Mouse (Mus musculus) neutrophil, adult 5-6 weeks (primary cell): ENCODE results near the gene Gm10300. TPM values are rescaled to one million over a fixed set of nuclear protein-coding genes. Genes with fewer than 3 reads are reported as not detected.

Experiments
- ATAC-seq: fragments of 151-379, 151-347 bp; 2 replicates; pipeline ENCODE4 v1.8.0; 2017; ENCODE audit warnings: mild to moderate bottlenecking, moderate TSS enrichment; ENCODE audit not compliant: insufficient number of reproducible peaks, poor library complexity, low FRiP score, severe bottlenecking; ENCODE audit errors: extremely low read depth
- total RNA-seq: library from RNA; stranded (forward); fragments of 200-1000 nt; gene quantifications from 2 replicates; pipeline ENCODE4 v1.2.3, GENCODE M21; 2017

Gm10300 gene
- 0.49 and 0.70 TPM in 2 replicates for total RNA-seq

DNA sequence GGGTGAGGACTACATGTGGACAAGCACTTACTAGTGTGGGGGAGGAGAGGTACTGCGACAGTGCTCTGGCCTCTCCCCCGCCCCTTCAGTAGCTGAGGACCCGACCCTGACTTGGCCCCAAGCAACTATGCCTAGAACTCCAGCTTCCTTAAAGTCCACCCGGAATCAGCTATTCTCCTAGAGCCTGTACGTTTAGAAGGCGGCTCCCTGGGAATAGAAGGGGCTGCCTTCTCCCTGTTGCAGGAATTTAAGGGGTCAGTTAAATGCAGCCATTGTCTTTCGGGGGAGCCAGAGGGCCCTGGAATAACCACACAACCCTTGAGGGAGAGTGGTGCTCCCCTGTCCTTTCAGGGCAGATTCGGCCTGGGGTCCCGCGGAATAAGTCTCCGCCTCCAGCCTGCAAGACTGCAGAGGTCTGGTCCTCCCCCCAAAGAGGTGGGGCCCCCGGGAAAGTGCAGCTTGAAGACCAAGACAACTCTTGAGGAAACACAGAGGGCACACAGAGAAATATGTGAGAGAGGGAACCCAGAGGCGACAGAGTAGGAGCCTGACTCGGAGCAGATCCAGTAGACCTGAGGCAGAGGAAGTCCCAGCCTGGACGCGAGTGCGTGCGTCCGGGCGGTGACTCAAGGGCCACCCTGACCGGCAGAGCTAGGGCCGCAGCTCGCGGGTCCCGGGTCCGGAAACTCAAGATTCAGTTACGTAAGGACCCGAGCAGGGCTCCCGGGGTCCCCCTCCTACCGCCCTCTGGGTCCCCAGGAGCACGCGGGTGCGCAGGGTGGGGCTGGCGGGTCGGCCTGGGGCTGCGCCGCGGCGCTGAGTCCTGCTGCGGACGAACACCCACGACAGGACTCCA, at the start of gene Gm10300:
Gm10300 (plus strand) TSS at position 621 of the 856 bp plus-strand sequence.
- no peak for ATAC-seq

DNA sequence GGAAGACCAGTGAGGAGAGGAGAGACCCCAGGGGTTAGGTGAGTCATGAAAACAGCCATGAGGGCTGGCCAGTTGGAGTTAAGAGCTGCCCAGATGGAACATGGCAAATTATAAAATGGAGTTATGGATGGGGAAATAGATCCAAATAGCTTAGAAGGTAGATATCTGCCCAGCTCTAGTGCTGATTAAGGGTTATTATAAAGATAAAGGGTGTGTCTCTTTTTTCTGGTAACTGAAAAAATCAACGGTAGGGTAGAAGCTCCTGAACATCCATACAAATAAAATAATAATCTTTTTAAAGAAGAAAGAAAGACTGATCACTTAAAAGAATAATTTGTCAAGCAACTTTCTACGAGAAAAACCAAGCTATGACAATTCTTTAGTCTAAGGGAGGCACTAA, 49.2 kb upstream of the Gm10300 start:
- no peak for ATAC-seq

DNA sequence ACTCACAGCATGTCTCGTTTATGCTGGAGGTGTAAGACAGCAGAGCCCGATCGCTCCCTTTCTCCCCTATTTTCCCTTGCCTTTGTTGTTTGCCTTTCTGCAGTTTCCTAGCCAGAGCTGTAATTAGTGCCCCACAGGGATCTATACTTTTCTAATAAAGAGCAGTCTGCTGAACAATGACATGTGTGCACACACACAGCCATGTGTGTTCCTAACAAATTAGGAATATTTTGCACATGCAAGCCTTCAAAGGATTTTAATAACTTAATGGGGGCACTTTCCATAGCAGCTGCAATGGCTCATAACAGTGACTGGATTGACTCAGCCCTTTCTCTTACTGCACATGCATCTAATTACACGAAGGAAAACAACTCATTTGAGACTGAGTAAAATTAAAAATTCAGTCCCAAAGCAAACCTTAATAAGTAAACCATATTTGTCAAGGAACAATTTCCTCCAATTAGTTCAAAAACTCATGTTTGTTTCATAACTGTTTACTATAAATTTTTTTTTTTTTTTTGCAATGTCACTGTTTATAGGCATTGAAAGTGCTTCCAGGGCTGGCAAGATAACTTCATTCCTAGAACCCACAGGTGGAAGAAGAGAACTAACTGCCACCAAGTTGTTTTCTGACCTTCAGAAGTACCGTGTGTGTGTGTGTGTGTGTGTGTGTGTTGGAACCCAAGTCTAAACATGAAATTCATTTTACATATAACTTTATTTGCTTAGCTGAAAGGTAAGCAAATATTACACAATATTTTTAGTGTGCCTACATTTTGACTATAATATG, 48.6 kb upstream of the Gm10300 start:
- no peak for ATAC-seq

DNA sequence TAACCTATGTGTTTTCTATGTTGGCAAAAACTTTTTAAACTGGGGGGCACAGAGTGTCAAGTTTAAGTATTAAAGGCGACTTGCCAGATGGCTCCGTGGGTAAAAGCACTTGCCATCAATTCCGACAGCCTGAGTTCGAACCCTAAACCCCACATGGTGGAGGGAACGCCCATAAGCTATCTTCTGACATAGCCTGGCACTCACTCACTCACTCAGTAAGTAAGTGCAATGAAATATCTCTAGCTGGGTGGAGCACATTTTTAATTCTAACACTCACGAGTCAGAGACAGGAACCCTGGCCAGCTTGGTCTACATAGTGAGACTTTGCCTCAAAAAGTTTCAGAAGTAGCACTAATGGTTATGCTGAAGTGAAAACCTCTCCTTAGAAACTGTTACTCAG, 47.3 kb upstream of the Gm10300 start:
- no peak for ATAC-seq

DNA sequence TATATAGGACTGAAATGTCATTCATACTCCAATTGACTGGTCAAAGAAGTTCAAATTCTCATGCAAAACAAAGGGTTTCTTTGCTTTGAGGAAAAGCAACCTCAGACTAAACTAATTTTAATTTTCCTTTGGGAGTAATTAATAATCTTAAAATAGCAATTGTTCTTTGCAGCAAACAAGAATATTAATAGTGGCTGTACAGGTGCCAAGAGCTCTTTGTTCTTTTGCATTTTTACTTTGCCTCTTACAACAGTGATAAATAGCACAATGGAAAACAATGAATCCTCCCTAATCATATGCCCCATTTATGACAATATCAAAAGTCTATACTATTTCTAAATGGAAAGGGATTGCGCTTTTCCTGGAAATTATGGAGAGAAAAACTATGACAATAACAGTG, 46.7 kb upstream of the Gm10300 start:
- ATAC-seq = no peak

DNA sequence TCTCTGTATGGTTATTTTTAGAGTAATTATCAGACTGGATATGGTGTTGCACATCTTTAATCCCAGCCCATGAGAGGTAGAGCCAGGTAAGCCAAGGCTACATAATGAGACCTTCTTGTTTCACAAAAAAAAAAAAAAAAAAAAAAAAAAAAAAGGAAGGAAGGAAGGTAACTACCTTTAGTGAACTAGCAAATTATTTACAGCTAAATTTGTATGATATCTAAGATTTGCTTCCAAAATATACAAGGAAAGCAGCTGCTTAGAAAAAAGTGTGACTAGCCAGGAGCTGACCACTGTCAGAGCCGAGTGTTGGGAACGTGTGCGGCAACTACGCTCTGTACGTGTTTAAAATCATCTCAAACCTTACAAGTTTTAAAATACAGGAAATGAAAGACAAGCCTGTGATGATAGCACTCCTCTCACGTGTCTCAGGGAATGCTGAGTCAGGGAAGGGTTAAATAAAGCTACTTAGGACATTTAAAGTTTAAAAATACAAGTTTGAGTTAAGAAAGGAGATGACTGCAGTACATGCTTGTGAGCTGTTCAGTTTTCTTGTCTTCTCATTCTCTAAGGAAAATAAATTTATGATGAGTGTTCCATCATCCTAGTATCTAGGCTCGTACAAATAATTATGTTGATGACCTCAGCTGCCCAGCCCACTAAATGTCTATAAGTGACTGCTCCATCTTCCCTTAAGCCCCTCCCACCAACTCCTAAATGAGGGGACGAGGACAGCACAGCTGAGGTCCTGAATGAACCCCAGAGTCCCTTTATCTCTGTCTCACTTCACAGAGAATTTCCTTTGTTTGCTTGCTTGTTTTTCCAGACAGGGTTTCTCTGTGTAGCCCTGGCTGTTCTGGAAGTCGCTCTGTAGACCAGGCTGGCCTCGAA, 44.4 kb upstream of the Gm10300 start:
- no peak for ATAC-seq

DNA sequence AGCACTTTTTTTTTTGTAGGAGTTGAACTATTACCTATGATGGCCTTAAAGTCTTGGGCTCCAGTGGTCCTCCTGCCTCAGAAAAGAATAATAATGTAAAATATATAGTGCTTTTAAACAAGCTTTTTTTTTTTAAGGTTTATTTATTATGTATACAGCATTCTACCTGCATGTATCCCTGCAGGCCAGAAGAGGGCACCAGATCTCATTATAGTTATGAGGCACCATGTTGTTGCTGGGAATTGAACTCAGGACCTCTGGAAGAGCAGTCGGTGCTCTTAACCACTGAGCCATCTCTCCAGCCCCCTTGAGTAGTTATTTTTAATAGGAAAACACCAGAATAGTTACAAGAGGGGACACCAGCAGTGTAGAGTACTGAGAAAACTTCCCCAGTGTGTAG, 41.3 kb upstream of the Gm10300 start:
- ATAC-seq = no peak

DNA sequence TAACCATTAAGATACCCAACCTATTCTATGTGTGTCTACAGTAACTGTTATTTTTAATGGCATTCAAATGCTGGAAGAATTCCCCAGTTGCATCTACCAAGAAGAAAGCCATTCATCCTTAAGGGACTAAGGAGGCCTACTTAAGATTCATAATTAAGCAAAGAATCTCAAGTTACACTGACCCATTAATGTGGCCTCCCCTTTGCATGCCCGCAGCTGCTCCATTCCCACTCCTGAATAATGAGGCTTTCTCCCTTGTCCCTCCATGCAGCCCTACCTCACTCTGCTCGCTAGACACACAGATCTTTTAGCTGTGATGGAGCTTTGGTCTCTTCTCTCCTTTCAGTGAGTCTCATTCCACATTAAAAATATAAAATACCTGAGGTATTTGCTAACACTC, 40.3 kb upstream of the Gm10300 start:
- no peak for ATAC-seq

DNA sequence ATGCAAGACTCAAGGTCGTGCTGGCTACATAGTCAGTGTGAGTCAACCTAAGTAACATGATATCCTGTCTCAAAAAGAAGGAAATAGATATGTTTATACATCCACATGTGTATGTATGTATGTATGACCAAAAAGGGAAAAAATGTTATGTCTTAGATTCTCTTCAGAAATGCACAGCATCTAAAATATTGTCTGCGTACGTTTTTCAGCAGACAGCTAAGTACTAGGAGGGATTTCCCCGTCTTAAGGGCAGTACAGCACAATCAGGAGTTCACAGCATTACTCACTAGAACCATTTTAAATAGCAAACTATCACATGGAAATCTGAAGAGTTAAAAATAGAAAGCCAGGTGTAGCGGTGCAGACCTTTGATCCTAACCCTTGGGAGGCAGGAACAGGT, 37.4 kb upstream of the Gm10300 start:
- ATAC-seq = no peak

DNA sequence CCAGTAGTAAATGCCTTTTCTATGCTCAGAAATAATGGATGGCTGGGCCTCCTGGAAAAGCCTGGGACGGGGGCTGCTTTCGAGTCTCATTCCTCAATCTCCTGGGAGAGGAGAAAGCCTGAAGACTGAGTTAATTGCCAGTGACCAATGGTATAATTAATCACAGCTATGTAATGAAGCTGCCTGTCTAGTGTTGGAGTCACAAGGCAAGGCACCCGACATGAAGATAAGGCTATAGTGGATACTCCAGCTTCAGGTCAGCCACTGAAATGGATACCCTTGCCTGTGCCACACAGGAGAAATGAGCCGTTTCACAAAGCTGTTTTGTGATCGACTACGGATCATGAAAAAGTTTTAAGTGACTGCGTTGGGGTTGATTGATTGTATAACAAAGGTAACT, 36.5 kb upstream of the Gm10300 start:
- no peak for ATAC-seq

DNA sequence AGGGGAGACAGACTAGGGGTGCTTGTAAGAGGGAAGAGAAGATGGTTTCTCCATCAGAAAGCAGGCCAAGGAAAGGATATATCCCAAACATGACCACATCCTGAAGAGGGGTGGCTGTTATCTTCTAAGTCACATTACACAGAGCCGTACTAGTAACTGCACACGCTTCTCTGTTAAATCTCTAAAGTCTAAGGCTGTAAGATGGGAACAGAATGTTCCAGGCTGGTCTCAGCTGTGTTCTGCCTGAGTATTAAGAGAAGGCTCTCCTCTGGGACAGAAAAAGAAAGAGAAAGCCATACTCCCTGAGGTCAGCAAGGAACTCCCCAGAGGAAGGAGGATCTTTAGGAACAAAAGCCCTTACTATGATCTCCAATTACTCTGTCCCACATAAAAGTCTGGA, 35.7 kb upstream of the Gm10300 start:
- ATAC-seq = no peak

DNA sequence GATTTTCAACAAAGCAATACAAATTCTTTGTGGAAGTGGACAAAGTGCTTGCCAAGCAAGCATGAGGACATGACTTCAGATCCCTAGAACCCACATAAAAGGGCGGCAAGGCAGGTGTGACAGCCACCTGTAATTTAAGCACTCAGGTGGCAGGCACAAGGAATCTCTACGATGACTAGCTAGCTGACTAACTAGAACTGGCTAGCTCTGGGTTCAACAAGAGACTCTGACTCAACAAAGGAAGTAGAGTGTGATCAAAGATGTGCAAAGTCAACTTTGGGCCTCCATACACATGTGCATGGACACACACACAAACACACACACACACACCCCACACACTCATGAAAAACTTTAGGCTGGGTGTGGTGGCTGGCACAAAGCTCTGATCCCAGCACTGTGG, 35.0 kb upstream of the Gm10300 start:
- ATAC-seq = no peak

DNA sequence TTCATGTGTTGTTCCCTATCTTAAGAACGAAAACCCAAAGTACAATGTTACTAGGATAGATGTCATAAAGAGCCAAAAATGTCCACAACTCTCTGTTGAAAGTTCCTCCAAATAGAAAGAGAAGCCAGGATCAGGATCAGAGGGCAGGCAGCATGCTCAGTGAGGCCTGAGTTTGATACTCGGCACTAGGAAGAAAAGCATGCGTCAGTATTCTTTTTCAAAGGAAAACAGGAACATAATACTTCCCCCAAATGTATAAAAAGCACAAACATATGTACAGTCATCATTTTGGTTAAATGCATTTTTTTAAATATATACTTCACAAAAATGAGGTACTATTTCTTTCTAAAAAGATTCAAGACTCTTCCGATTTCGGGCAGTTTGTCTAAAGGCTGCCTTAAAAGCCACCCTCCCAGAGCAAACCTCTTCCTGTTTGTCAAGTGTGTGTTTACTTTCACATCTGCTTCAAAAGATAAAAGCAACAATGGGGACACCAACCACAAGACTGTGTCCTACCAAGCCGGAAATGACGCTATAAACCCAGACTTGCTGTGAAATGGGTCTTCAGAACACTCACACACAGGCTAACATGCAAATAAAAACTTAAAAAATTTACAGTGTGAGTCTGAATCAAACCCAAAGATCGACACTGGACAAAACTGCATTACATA, 34.4 kb upstream of the Gm10300 start:
- peak; percentile 94 for ATAC-seq

DNA sequence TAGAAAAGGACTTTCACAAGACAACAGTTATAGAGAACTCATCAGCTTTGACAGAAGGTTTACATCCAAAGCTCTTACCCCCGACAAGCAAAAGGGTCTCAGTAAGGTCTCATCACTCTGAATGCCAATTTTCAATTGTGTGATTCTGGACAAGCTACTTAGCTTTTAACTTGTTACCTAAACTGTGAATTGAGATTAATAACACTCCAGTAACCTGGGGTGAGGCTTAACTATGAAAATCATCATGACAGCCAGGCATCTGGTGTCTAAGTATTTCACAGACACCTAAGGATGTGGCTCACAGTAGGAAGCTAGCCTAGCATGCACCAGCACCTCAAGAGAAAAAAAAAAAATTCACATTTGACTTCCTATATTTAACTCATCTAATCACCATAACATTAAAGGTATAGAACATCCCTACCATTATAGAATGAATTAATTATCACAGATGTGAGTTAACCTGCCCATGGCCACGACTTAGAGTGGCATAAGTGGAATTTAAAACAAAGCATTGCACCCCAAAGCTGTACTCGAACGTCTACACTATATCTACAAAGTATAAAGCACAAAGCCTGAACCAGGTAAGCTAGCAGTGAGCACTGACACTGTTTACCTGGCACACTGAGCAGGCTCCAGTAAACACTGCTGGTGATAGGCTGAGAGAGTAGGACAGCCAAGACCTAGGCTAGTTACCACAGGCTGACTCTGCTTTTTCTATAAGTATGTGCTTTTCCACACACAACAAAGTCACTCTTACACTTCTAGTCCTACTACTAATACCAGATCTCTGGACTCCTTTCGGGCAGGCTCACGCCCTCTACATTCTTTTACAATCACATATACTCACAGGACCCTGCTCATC, 32.8 kb upstream of the Gm10300 start:
- no peak for ATAC-seq

DNA sequence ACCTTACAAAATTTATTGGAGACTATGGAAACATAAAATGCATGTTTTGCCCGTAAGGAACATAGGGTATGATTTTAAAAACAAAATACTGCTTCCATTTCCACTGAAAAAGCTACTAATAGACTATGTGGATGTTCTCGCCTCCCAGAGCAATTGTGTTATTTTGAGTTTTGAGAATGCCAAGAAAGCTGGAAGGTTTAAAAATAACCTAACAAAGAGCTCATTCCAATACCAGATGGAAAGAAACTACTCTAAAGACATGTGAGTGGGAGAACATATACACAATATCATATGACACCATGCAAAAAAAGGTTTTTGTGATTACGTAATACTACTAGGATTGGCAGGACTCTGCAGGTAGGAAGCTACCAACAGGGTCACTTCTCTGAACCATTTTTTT, 30.8 kb upstream of the Gm10300 start:
- ATAC-seq = no peak

DNA sequence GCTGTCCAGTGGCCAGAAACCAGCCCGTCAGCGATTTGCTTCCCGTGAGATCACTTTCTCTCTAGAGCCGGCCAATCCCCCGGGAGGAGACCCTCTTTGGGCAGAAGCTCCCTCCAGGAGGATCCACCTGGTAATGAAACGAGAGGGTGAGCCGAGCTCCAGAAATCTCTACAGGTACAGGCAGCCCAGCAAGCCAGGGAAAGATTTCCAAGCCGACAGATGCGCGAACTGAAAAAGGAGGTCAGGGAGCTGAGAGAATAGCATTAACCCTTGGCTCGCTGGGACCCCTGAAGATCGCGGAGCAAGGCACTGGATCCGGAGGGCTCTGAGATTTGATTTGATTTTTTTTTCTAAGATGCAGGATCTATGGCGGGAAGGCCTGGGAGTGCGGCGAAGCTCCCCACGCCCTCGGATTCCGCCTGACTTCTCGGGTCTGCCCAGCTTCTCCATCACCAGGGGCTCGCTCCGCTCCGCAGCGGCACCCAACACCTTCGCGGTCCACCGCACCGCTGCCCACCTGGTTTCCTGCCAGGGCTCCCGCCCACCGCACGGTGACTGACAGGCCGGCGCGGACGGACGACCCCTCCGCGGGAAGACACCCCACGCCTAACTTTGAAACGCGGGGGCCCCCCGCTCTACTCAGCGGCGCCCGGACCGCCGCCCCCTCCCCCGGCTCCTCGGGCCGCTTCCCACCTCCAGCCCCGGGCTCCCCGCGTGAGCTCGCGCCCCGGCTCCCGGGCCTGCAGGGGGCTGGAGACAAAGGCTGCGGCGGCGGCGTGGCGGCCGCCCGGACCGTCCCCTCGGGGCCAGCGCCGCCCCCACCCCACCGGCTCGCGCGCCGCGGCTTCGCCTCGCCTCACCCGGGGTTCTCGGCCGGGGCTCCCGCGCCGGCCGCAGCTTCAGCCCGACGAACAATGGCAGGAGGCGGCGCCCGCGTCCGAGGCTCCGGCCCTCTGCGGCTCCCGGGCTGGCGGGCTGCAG, 26.2 kb upstream of the Gm10300 start:
- peak; percentile 32 for ATAC-seq

DNA sequence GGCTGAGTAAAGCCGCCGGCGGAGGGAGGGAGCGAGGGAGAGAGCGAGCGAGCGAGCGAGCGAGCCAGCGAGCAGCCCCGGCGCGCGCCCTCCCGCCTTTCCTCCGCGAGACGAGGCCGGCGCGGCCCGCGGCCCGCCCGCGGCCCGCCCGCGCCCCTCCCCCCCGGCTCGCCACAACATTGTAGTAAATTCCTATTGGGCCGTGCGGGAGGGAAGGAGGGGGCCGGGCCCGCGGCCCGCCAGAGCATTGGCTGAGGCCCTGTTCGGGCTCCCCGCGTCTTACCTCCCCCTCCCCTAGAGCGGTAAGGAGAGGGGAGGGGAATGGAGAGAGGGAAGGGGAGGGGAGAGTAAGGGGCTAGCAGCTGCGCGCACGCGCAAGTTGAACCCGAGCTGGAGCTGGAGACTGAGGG, 25.5 kb upstream of the Gm10300 start:
- ATAC-seq = peak; percentile 81
